ENCODE assay signal across 22 mouse cellular contexts in genomic region chr4:114712921-114713527, GRCm38 (mm10).
DNase-seq lines count a peak whose midpoint lies in the region; ATAC-seq and TF ChIP-seq lines count a peak whose summit lies in the region.
"Had no signal": no experiment of that assay in that cellular context is flagged by ENCODE, and none has a peak within 500 bp of the region (broad histone marks: within the 10 kb centered on the region; RNA-seq: fewer than 3 reads in every experiment).

No protein-coding gene starts in this region.

- ATAC-seq in hindbrain, embryonic 13.5 days (ENCODE audit: low FRiP score) = peak; percentile 21; the same call in 1 of the 2 replicates
- ATAC-seq in intestine, embryonic 16.5 days = peak; percentile 59; the same call in 1 of the 2 replicates
- no peak for ATAC-seq in intestine, postnatal 0 days
- ATAC-seq in midbrain, embryonic 11.5 days (ENCODE audit: low FRiP score) = 0 out of 2 replicates have a peak, but pooled peaks have one; percentile 38
- no peak for ATAC-seq in midbrain, postnatal 0 days (ENCODE audit: low FRiP score)
- 0 out of 2 replicates have a peak, but pooled peaks have one; percentile 45 for ATAC-seq in midbrain, embryonic 16.5 days
- ATAC-seq: forebrain, embryonic 14.5 days; forebrain, postnatal 0 days; inflammation-experienced regulatory T-cells, adult 6 months had no signal

- H3K9ac ChIP-seq in hindbrain, embryonic 13.5 days = no peak overlapping the region
- no peak overlapping the region for H3K9ac ChIP-seq in intestine, embryonic 16.5 days (ENCODE audit: low read depth, low read length)
- H3K9ac ChIP-seq in intestine, postnatal 0 days (ENCODE audit: low read depth, low read length) = no peak overlapping the region
- H3K9ac ChIP-seq in midbrain, embryonic 11.5 days (ENCODE audit: low read length) = no peak overlapping the region
- H3K9ac ChIP-seq in midbrain, postnatal 0 days (replicated peaks; ENCODE audit: low read length, poor library complexity, severe bottlenecking) = no peak overlapping the region
- no peak overlapping the region for H3K9ac ChIP-seq in midbrain, embryonic 16.5 days (ENCODE audit: low read depth, low read length)
- H3K9ac ChIP-seq: embryonic facial prominence, embryonic 12.5 days; embryonic facial prominence, embryonic 15.5 days; forebrain, postnatal 0 days had no signal

- no peak overlapping the region for H3K4me3 ChIP-seq in hindbrain, embryonic 13.5 days
- H3K4me3 ChIP-seq in hindbrain, embryonic 10.5 days = no peak overlapping the region
- no peak overlapping the region for H3K4me3 ChIP-seq in intestine, embryonic 16.5 days (ENCODE audit: low read length)
- no peak overlapping the region for H3K4me3 ChIP-seq in intestine, postnatal 0 days (ENCODE audit: low read depth, low read length)
- H3K4me3 ChIP-seq in midbrain, embryonic 11.5 days (ENCODE audit: low read depth, low read length) = no peak overlapping the region
- no peak overlapping the region for H3K4me3 ChIP-seq in midbrain, postnatal 0 days (ENCODE audit: low read depth, low read length)
- no peak overlapping the region for H3K4me3 ChIP-seq in midbrain, embryonic 16.5 days (ENCODE audit: low read depth, low read length)
- H3K4me3 ChIP-seq: embryonic facial prominence, embryonic 12.5 days; embryonic facial prominence, embryonic 15.5 days; gastrocnemius, adult 2 months had no signal

- TF ChIP-seq CTCF in intestine, postnatal 0 days (IDR thresholded peaks at IDR 0.05; ENCODE audit: low read depth) = no peak
- no peak for TF ChIP-seq CTCF in midbrain, postnatal 0 days (IDR thresholded peaks at IDR 0.05)

- H3K4me1 ChIP-seq in hindbrain, embryonic 13.5 days (replicated peaks) = peaks cover 3% of the 10 kb centered on the region; the same call in 1 of the 2 replicates
- peaks cover 17% of the 10 kb centered on the region; the same call in 1 of the 2 replicates for H3K4me1 ChIP-seq in hindbrain, embryonic 10.5 days (replicated peaks)
- no peaks in the 10 kb centered on the region for H3K4me1 ChIP-seq in intestine, embryonic 16.5 days (ENCODE audit: control insufficient read depth, insufficient read depth, low read length)
- H3K4me1 ChIP-seq in intestine, postnatal 0 days (replicated peaks; ENCODE audit: control insufficient read depth, insufficient read depth, low read length) = no peaks in the 10 kb centered on the region
- H3K4me1 ChIP-seq in midbrain, embryonic 11.5 days (ENCODE audit: control insufficient read depth, insufficient read depth, low read length) = no peaks in the 10 kb centered on the region
- H3K4me1 ChIP-seq in midbrain, postnatal 0 days (ENCODE audit: insufficient read depth, low read length) = no peaks in the 10 kb centered on the region
- no peaks in the 10 kb centered on the region; the same call in 1 of the 2 replicates for H3K4me1 ChIP-seq in midbrain, embryonic 16.5 days (ENCODE audit: control insufficient read depth, insufficient read depth, low read length)
- H3K4me1 ChIP-seq: embryonic facial prominence, embryonic 15.5 days had no signal

- H3K4me2 ChIP-seq in hindbrain, embryonic 13.5 days = no peak overlapping the region
- no peak overlapping the region for H3K4me2 ChIP-seq in intestine, embryonic 16.5 days (ENCODE audit: low read depth, low read length)
- no peak overlapping the region for H3K4me2 ChIP-seq in intestine, postnatal 0 days (replicated peaks; ENCODE audit: low read depth)
- H3K4me2 ChIP-seq in midbrain, embryonic 11.5 days = no peak overlapping the region
- no peak overlapping the region for H3K4me2 ChIP-seq in midbrain, postnatal 0 days (ENCODE audit: low read depth, low read length, poor library complexity, severe bottlenecking)
- no peak overlapping the region for H3K4me2 ChIP-seq in midbrain, embryonic 16.5 days (ENCODE audit: low read length)
- H3K4me2 ChIP-seq: embryonic facial prominence, embryonic 12.5 days; embryonic facial prominence, embryonic 15.5 days; heart, embryonic 11.5 days had no signal

- DNase-seq in hindbrain, embryonic 10.5 days (ENCODE audit: low spot score) = no peak
- no peak for DNase-seq in midbrain, embryonic 11.5 days (ENCODE audit: low spot score, missing footprints)
- DNase-seq in midbrain, postnatal 0 days (ENCODE audit: low spot score) = no peak
- DNase-seq: B cell, adult 2 months; cerebellum, adult 11 months; cerebellum, adult 2 months; cerebellum, adult 9-11 months; cerebellum, postnatal 25 days; forebrain, postnatal 0 days; gastrocnemius, adult 2 months; gastrocnemius, postnatal 14 days; heart, adult 11 months had no signal

- H3K27me3 ChIP-seq in hindbrain, embryonic 13.5 days = peaks cover 24% of the 10 kb centered on the region
- H3K27me3 ChIP-seq in hindbrain, embryonic 10.5 days (ENCODE audit: insufficient read depth, poor library complexity, severe bottlenecking) = peaks cover 11% of the 10 kb centered on the region
- no peaks in the 10 kb centered on the region for H3K27me3 ChIP-seq in intestine, embryonic 16.5 days (replicated peaks; ENCODE audit: control insufficient read depth, insufficient read depth, low read length)
- H3K27me3 ChIP-seq in intestine, postnatal 0 days (replicated peaks; ENCODE audit: control insufficient read depth, insufficient read depth, low read length) = no peaks in the 10 kb centered on the region
- no peaks in the 10 kb centered on the region for H3K27me3 ChIP-seq in midbrain, embryonic 11.5 days (ENCODE audit: control insufficient read depth, insufficient read depth, low read length)
- H3K27me3 ChIP-seq in midbrain, postnatal 0 days (ENCODE audit: insufficient read depth, low read length) = no peaks in the 10 kb centered on the region
- H3K27me3 ChIP-seq in midbrain, embryonic 16.5 days (ENCODE audit: control insufficient read depth, insufficient read depth, low read depth, low read length) = no peaks in the 10 kb centered on the region
- H3K27me3 ChIP-seq: embryonic facial prominence, embryonic 15.5 days had no signal

- no peaks in the 10 kb centered on the region for H3K36me3 ChIP-seq in hindbrain, embryonic 13.5 days
- H3K36me3 ChIP-seq in hindbrain, embryonic 10.5 days = no peaks in the 10 kb centered on the region
- H3K36me3 ChIP-seq in intestine, embryonic 16.5 days (ENCODE audit: control insufficient read depth, insufficient read depth, low read length) = no peaks in the 10 kb centered on the region
- no peaks in the 10 kb centered on the region for H3K36me3 ChIP-seq in intestine, postnatal 0 days (ENCODE audit: control insufficient read depth, insufficient read depth)
- H3K36me3 ChIP-seq in midbrain, embryonic 11.5 days (ENCODE audit: control insufficient read depth, insufficient read depth, low read length) = no peaks in the 10 kb centered on the region
- H3K36me3 ChIP-seq in midbrain, postnatal 0 days (ENCODE audit: insufficient read depth, low read length) = no peaks in the 10 kb centered on the region
- H3K36me3 ChIP-seq in midbrain, embryonic 16.5 days (ENCODE audit: control insufficient read depth, insufficient read depth, low read length) = no peaks in the 10 kb centered on the region
- H3K36me3 ChIP-seq: embryonic facial prominence, embryonic 12.5 days; embryonic facial prominence, embryonic 15.5 days; G1E had no signal

- WGBS in hindbrain, embryonic 13.5 days = 69% methylated on average over 4 of the region's 4 CpGs
- WGBS in hindbrain, embryonic 10.5 days = 68% methylated on average over 4 of the region's 4 CpGs
- 55% methylated on average over 4 of the region's 4 CpGs for WGBS in intestine, embryonic 16.5 days
- 36% methylated on average over 4 of the region's 4 CpGs for WGBS in intestine, postnatal 0 days
- 73% methylated on average over 4 of the region's 4 CpGs for WGBS in midbrain, embryonic 11.5 days
- 70% methylated on average over 4 of the region's 4 CpGs for WGBS in midbrain, postnatal 0 days
- WGBS in midbrain, embryonic 16.5 days = 70% methylated on average over 4 of the region's 4 CpGs

- 0 out of 2 replicates have a peak, but pooled peaks cover 6% of the 10 kb centered on the region for H3K9me3 ChIP-seq in hindbrain, embryonic 13.5 days
- peaks cover 6% of the 10 kb centered on the region for H3K9me3 ChIP-seq in hindbrain, embryonic 10.5 days
- peaks cover 6% of the 10 kb centered on the region; the same call in 1 of the 2 replicates for H3K9me3 ChIP-seq in intestine, embryonic 16.5 days (ENCODE audit: control insufficient read depth, low read length)
- H3K9me3 ChIP-seq in intestine, postnatal 0 days (ENCODE audit: control insufficient read depth) = no peaks in the 10 kb centered on the region
- H3K9me3 ChIP-seq in midbrain, embryonic 11.5 days (ENCODE audit: control insufficient read depth, low read length) = no peaks in the 10 kb centered on the region
- no peaks in the 10 kb centered on the region for H3K9me3 ChIP-seq in midbrain, postnatal 0 days (ENCODE audit: low read length)
- H3K9me3 ChIP-seq in midbrain, embryonic 16.5 days (replicated peaks; ENCODE audit: control insufficient read depth, low read length, poor library complexity, severe bottlenecking) = no peaks in the 10 kb centered on the region; the same call in 1 of the 2 replicates

- H3K27ac ChIP-seq in hindbrain, embryonic 13.5 days = no peak overlapping the region
- no peak overlapping the region for H3K27ac ChIP-seq in hindbrain, embryonic 10.5 days
- no peak overlapping the region for H3K27ac ChIP-seq in intestine, embryonic 16.5 days (ENCODE audit: low read length)
- H3K27ac ChIP-seq in intestine, postnatal 0 days (ENCODE audit: low read depth, low read length) = no peak overlapping the region
- no peak overlapping the region for H3K27ac ChIP-seq in midbrain, embryonic 11.5 days (ENCODE audit: low read depth, low read length)
- no peak overlapping the region for H3K27ac ChIP-seq in midbrain, postnatal 0 days (ENCODE audit: low read depth, low read length)
- H3K27ac ChIP-seq in midbrain, embryonic 16.5 days (ENCODE audit: low read length) = no peak overlapping the region
- H3K27ac ChIP-seq: embryonic facial prominence, embryonic 12.5 days; embryonic facial prominence, embryonic 15.5 days; gastrocnemius, adult 2 months had no signal

Comparison
In these comparisons a context has a peak if more than half of its experiments do, and no peak if none do; other contexts are left out.
1. ATAC-seq: peak in hindbrain, embryonic 13.5 days (single experiment), intestine, embryonic 16.5 days (single experiment), midbrain, embryonic 11.5 days (single experiment) and midbrain, embryonic 16.5 days (single experiment); none in intestine, postnatal 0 days (single experiment) and midbrain, postnatal 0 days (single experiment).